Mouse (Mus musculus): ENCODE data around the gene 2010109A12Rik.
A peak's percentile ranks its signal among the peaks of the same experiment; 100 is the strongest.

2010109A12Rik gene

GRCm38 (mm10) chr5:93206109-93207005 lies at the start of gene 2010109A12Rik, which contains the start of gene Ccni:
Gene 2010109A12Rik, plus strand, starts transcription at chr5:93206518.
Gene Ccni, minus strand, starts transcription at chr5:93206495.
- DNase-seq (ENCODE audit: low spot score in 2 of 2) = peak; percentile 95 to 97

GRCm38 (mm10) chr5:93163541-93163940 lies 42.8 kb upstream of the 2010109A12Rik start:
- DNase-seq (ENCODE audit: low spot score in 2 of 2) = no peak

- no peak for DNase-seq (ENCODE audit: low spot score in 2 of 2)
Measured at GRCm38 (mm10) chr5:93167919-93168516, 38.3 kb upstream of the 2010109A12Rik start.

- DNase-seq (ENCODE audit: low spot score in 2 of 2) = no peak
Measured at GRCm38 (mm10) chr5:93168654-93169053, 37.7 kb upstream of the 2010109A12Rik start.

- no peak for DNase-seq (ENCODE audit: low spot score in 2 of 2)
Measured at GRCm38 (mm10) chr5:93171420-93171819, 34.9 kb upstream of the 2010109A12Rik start.

GRCm38 (mm10) chr5:93172536-93172935 lies 33.8 kb upstream of the 2010109A12Rik start:
- no peak for DNase-seq (ENCODE audit: low spot score in 2 of 2)

GRCm38 (mm10) chr5:93174675-93175074 lies 31.6 kb upstream of the 2010109A12Rik start:
- DNase-seq (ENCODE audit: low spot score in 2 of 2) = no peak

GRCm38 (mm10) chr5:93178616-93179015 lies 27.7 kb upstream of the 2010109A12Rik start:
- DNase-seq (ENCODE audit: low spot score in 2 of 2) = no peak

GRCm38 (mm10) chr5:93180252-93180651 lies 26.1 kb upstream of the 2010109A12Rik start:
- DNase-seq (ENCODE audit: low spot score in 2 of 2) = no peak

GRCm38 (mm10) chr5:93183311-93183710 lies 23.0 kb upstream of the 2010109A12Rik start:
- no peak for DNase-seq (ENCODE audit: low spot score in 2 of 2)

GRCm38 (mm10) chr5:93184548-93184947 lies 21.8 kb upstream of the 2010109A12Rik start:
- DNase-seq (ENCODE audit: low spot score in 2 of 2) = no peak

GRCm38 (mm10) chr5:93189607-93190006 lies 16.7 kb upstream of the 2010109A12Rik start:
- no peak for DNase-seq (ENCODE audit: low spot score in 2 of 2)

GRCm38 (mm10) chr5:93190428-93190827 lies 15.9 kb upstream of the 2010109A12Rik start:
- DNase-seq (ENCODE audit: low spot score in 2 of 2) = no peak

- DNase-seq (ENCODE audit: low spot score in 2 of 2) = no peak
Measured at GRCm38 (mm10) chr5:93198232-93198631, 8.1 kb upstream of the 2010109A12Rik start.

GRCm38 (mm10) chr5:93201181-93201580 lies 5.1 kb upstream of the 2010109A12Rik start:
- DNase-seq (ENCODE audit: low spot score in 2 of 2) = no peak

GRCm38 (mm10) chr5:93205371-93206108 lies 778 bp upstream of the 2010109A12Rik start:
- peak; percentile 68 to 86 for DNase-seq (ENCODE audit: low spot score in 2 of 2)

GRCm38 (mm10) chr5:93207006-93207348 lies 659 bp downstream of the 2010109A12Rik start:
- peak in 1 of 2 experiments; percentile 23 for DNase-seq (ENCODE audit: low spot score in 2 of 2)

- DNase-seq (ENCODE audit: low spot score in 2 of 2) = no peak
Measured at GRCm38 (mm10) chr5:93207555-93207954, 1.2 kb downstream of the 2010109A12Rik start.

- no peak for DNase-seq (ENCODE audit: low spot score in 2 of 2)
Measured at GRCm38 (mm10) chr5:93218375-93218774, 12.1 kb downstream of the 2010109A12Rik start.

- no peak for DNase-seq (ENCODE audit: low spot score in 2 of 2)
Measured at GRCm38 (mm10) chr5:93221661-93222060, 15.3 kb downstream of the 2010109A12Rik start.

GRCm38 (mm10) chr5:93224549-93224948 lies 18.2 kb downstream of the 2010109A12Rik start:
- no peak for DNase-seq (ENCODE audit: low spot score in 2 of 2)

- no peak for DNase-seq (ENCODE audit: low spot score in 2 of 2)
Measured at GRCm38 (mm10) chr5:93227157-93227556, 20.8 kb downstream of the 2010109A12Rik start.

Measured in spleen, postnatal 4 days (tissue).